Mouse (Mus musculus): ENCODE data around the gene Gm26602. TPM values are rescaled to one million over a fixed set of nuclear protein-coding genes. Genes with fewer than 3 reads are reported as not detected.

The Gm26602 gene
- polyA plus RNA-seq, 1 experiment, result not detected

- no peak for TF ChIP-seq CTCF (IDR thresholded peaks at IDR 0.05; ENCODE audit: borderline replicate concordance, extremely low read depth, insufficient read depth, insufficient read length)
- DNase-seq (ENCODE audit: low read depth), result no peak
Measured at GRCm38 (mm10) chr10:79919251-79919849, 8.7 kb downstream of the Gm26602 start.

GRCm38 (mm10) chr10:79920056-79920890, 9.6 kb downstream of the Gm26602 start:
- no peak for DNase-seq (ENCODE audit: low read depth)
- TF ChIP-seq POLR2A (IDR thresholded peaks at IDR 0.05; ENCODE audit: borderline replicate concordance, extremely low read depth, insufficient read depth, insufficient read length, poor library complexity, severe bottlenecking) (no peak), CTCF (IDR thresholded peaks at IDR 0.05; ENCODE audit: borderline replicate concordance, extremely low read depth, insufficient read depth, insufficient read length) (no peak)

GRCm38 (mm10) chr10:79920958-79921535, 10.4 kb downstream of the Gm26602 start, which contains the start of gene R3hdm4:
Gene R3hdm4, minus strand, starts transcription at chr10:79921208.
- TF ChIP-seq POLR2A (IDR thresholded peaks at IDR 0.05; ENCODE audit: borderline replicate concordance, extremely low read depth, insufficient read depth, insufficient read length, poor library complexity, severe bottlenecking) (no peak), CTCF (IDR thresholded peaks at IDR 0.05; ENCODE audit: borderline replicate concordance, extremely low read depth, insufficient read depth, insufficient read length) (no peak)
- DNase-seq (ENCODE audit: low read depth), result no peak

- no peak for TF ChIP-seq POLR2A (IDR thresholded peaks at IDR 0.05; ENCODE audit: borderline replicate concordance, extremely low read depth, insufficient read depth, insufficient read length, poor library complexity, severe bottlenecking)
- no peak for TF ChIP-seq CTCF (IDR thresholded peaks at IDR 0.05; ENCODE audit: borderline replicate concordance, extremely low read depth, insufficient read depth, insufficient read length)
- peak; percentile 13 for DNase-seq (ENCODE audit: low read depth)
Measured at GRCm38 (mm10) chr10:79921572-79921971, 10.9 kb downstream of the Gm26602 start.

GRCm38 (mm10) chr10:79924998-79925784, 14.5 kb downstream of the Gm26602 start:
- TF ChIP-seq CTCF (IDR thresholded peaks at IDR 0.05; ENCODE audit: borderline replicate concordance, extremely low read depth, insufficient read depth, insufficient read length), result peak; percentile 100
- no peak for TF ChIP-seq POLR2A (IDR thresholded peaks at IDR 0.05; ENCODE audit: borderline replicate concordance, extremely low read depth, insufficient read depth, insufficient read length, poor library complexity, severe bottlenecking)
- DNase-seq (ENCODE audit: low read depth), result peak; percentile 94

GRCm38 (mm10) chr10:79925785-79926490, 15.3 kb downstream of the Gm26602 start:
- no peak for DNase-seq (ENCODE audit: low read depth)

GRCm38 (mm10) chr10:79926491-79927323, 16.1 kb downstream of the Gm26602 start, which contains the start of gene Arid3a:
Gene Arid3a, plus strand, starts transcription at chr10:79927043.
- TF ChIP-seq CTCF (IDR thresholded peaks at IDR 0.05; ENCODE audit: borderline replicate concordance, extremely low read depth, insufficient read depth, insufficient read length) (no peak), POLR2A (IDR thresholded peaks at IDR 0.05; ENCODE audit: borderline replicate concordance, extremely low read depth, insufficient read depth, insufficient read length, poor library complexity, severe bottlenecking) (0 out of 2 replicates have a peak, but pooled peaks have one; percentile 4)
- peak; percentile 96 for DNase-seq (ENCODE audit: low read depth)

More at GRCm38 (mm10) chr10:79925785-79926490, 15.3 kb downstream of the Gm26602 start:
- TF ChIP-seq POLR2A (IDR thresholded peaks at IDR 0.05; ENCODE audit: borderline replicate concordance, extremely low read depth, insufficient read depth, insufficient read length, poor library complexity, severe bottlenecking) (no peak), CTCF (IDR thresholded peaks at IDR 0.05; ENCODE audit: borderline replicate concordance, extremely low read depth, insufficient read depth, insufficient read length) (no peak)

GRCm38 (mm10) chr10:79927324-79928029, 16.8 kb downstream of the Gm26602 start:
- no peak for TF ChIP-seq POLR2A (IDR thresholded peaks at IDR 0.05; ENCODE audit: borderline replicate concordance, extremely low read depth, insufficient read depth, insufficient read length, poor library complexity, severe bottlenecking)
- peak; percentile 73 for DNase-seq (ENCODE audit: low read depth)

GRCm38 (mm10) chr10:79928030-79928694, 17.5 kb downstream of the Gm26602 start:
- DNase-seq (ENCODE audit: low read depth), result peak; percentile 62

More at GRCm38 (mm10) chr10:79928030-79928694, 17.5 kb downstream of the Gm26602 start:
- TF ChIP-seq CTCF (IDR thresholded peaks at IDR 0.05; ENCODE audit: borderline replicate concordance, extremely low read depth, insufficient read depth, insufficient read length), result no peak

Measured in brain, embryonic 14.5 days (tissue).